In genomic region chr7:118482001-118482400, GRCm38 (mm10) we compare ENCODE assay signal across 26 mouse cellular contexts. TPM values are rescaled to one million over a fixed set of nuclear protein-coding genes. Genes with fewer than 3 reads are reported as not detected.
DNase-seq lines count a peak whose midpoint lies in the region; ATAC-seq and TF ChIP-seq lines count a peak whose summit lies in the region.
"Had no signal": no experiment of that assay in that cellular context is flagged by ENCODE, and none has a peak within 500 bp of the region (broad histone marks: within the 10 kb centered on the region; RNA-seq: fewer than 3 reads in every experiment).

No protein-coding gene starts in this region.

- no peaks in the 10 kb centered on the region for H3K9me3 ChIP-seq in kidney, embryonic 16.5 days (ENCODE audit: low read length)
- no peaks in the 10 kb centered on the region for H3K9me3 ChIP-seq in hindbrain, embryonic 12.5 days (replicated peaks)
- H3K9me3 ChIP-seq: embryonic facial prominence, embryonic 12.5 days; embryonic facial prominence, embryonic 15.5 days; forebrain, embryonic 12.5 days; forebrain, embryonic 15.5 days; G1E; heart, embryonic 13.5 days; hindbrain, embryonic 15.5 days had no signal

- H3K27me3 ChIP-seq in kidney, adult 2 months (replicated peaks; ENCODE audit: control insufficient read depth, insufficient read depth, low read length): no peaks in the 10 kb centered on the region
- H3K27me3 ChIP-seq in kidney, embryonic 16.5 days (ENCODE audit: insufficient read depth, low read length): no peaks in the 10 kb centered on the region
- no peaks in the 10 kb centered on the region for H3K27me3 ChIP-seq in myocyte (ENCODE audit: control insufficient read depth, insufficient read depth, insufficient read length)
- H3K27me3 ChIP-seq in hindbrain, embryonic 12.5 days: no peaks in the 10 kb centered on the region
- H3K27me3 ChIP-seq: embryonic facial prominence, embryonic 12.5 days; embryonic facial prominence, embryonic 15.5 days; forebrain, embryonic 12.5 days; forebrain, embryonic 15.5 days; heart, embryonic 13.5 days; hindbrain, embryonic 15.5 days; Patski had no signal

- peaks cover 15% of the 10 kb centered on the region for H3K79me2 ChIP-seq in myocyte (ENCODE audit: control insufficient read depth, insufficient read depth)

- no peak overlapping the region for H3ac ChIP-seq in myocyte (ENCODE audit: control insufficient read depth, insufficient read length)

- TF ChIP-seq CTCF in kidney, adult 2 months (conservative IDR thresholded peaks at IDR 0.05; ENCODE audit: insufficient read depth, insufficient read length, low read depth, low read length): no peak

- ATAC-seq in kidney, embryonic 16.5 days (ENCODE audit: low FRiP score, low TSS enrichment): no peak
- no peak for ATAC-seq in hindbrain, embryonic 12.5 days (ENCODE audit: low FRiP score)
- ATAC-seq: forebrain, embryonic 15.5 days; intestine, postnatal 0 days had no signal

- no peaks in the 10 kb centered on the region for H3K36me3 ChIP-seq in kidney, adult 2 months (ENCODE audit: control insufficient read depth, insufficient read depth, low read length)
- no peaks in the 10 kb centered on the region for H3K36me3 ChIP-seq in kidney, embryonic 16.5 days (ENCODE audit: insufficient read depth, low read length)
- no peaks in the 10 kb centered on the region for H3K36me3 ChIP-seq in myocyte (ENCODE audit: control insufficient read depth, insufficient read depth)
- H3K36me3 ChIP-seq in hindbrain, embryonic 12.5 days: no peaks in the 10 kb centered on the region
- H3K36me3 ChIP-seq: embryonic facial prominence, embryonic 15.5 days; forebrain, embryonic 12.5 days; forebrain, embryonic 15.5 days; G1E; hindbrain, embryonic 15.5 days had no signal

- WGBS in kidney, adult 2 months: 81% methylated on average over 2 of the region's 2 CpGs
- 94% methylated on average over 2 of the region's 2 CpGs for WGBS in kidney, embryonic 16.5 days
- WGBS in hindbrain, embryonic 12.5 days: 83% methylated on average over 2 of the region's 2 CpGs

- H3K4me1 ChIP-seq in kidney, adult 2 months (ENCODE audit: control insufficient read depth, insufficient read depth, low read length): no peaks in the 10 kb centered on the region
- peaks cover 12% of the 10 kb centered on the region for H3K4me1 ChIP-seq in kidney, embryonic 16.5 days (ENCODE audit: insufficient read depth, low read length)
- H3K4me1 ChIP-seq in brown adipose tissue, adult 24 weeks (ENCODE audit: control insufficient read depth, insufficient read depth, insufficient read length, low read length): peaks cover 11% of the 10 kb centered on the region
- no peaks in the 10 kb centered on the region for H3K4me1 ChIP-seq in hindbrain, embryonic 12.5 days
- H3K4me1 ChIP-seq: forebrain, embryonic 12.5 days; forebrain, embryonic 15.5 days; hindbrain, embryonic 15.5 days had no signal

- no peak overlapping the region for H3K9ac ChIP-seq in kidney, embryonic 16.5 days (replicated peaks; ENCODE audit: low read length)
- no peak overlapping the region for H3K9ac ChIP-seq in hindbrain, embryonic 12.5 days
- H3K9ac ChIP-seq: embryonic facial prominence, embryonic 12.5 days; embryonic facial prominence, embryonic 15.5 days; forebrain, embryonic 12.5 days; forebrain, embryonic 15.5 days; heart, embryonic 13.5 days; hindbrain, embryonic 15.5 days had no signal

- no peak for TF ChIP-seq POLR2A in kidney, adult 2 months (IDR thresholded peaks at IDR 0.05; ENCODE audit: low read depth, low read length)
- TF ChIP-seq POLR2A in myocyte (IDR thresholded peaks at IDR 0.05; ENCODE audit: insufficient read length, low read depth): no peak

- no peak for DNase-seq in kidney, adult 2 months
- no peak for DNase-seq in embryo, embryonic 9.5 days (ENCODE audit: extremely low spot score)
- DNase-seq: adrenal gland, adult 2 months; adrenal gland, postnatal 14 days; cerebellum, adult 18-20 months; cerebellum, adult 9-10 months; cerebellum, postnatal 14 days; gastrocnemius, postnatal 10 days; gastrocnemius, postnatal 36 days; heart, adult 11 months; heart, postnatal 14 days; heart, postnatal 4 days had no signal

- peak overlapping the region; percentile 36; the same call in 1 of the 2 replicates for H3K27ac ChIP-seq in kidney, adult 2 months (ENCODE audit: insufficient read depth, low read depth, low read length)
- no peak overlapping the region for H3K27ac ChIP-seq in kidney, embryonic 16.5 days (ENCODE audit: low read length)
- peak overlapping the region; percentile 49; the same call in 1 of the 2 replicates for H3K27ac ChIP-seq in brown adipose tissue, adult 24 weeks (replicated peaks; ENCODE audit: low read depth, low read length)
- no peak overlapping the region for H3K27ac ChIP-seq in hindbrain, embryonic 12.5 days
- H3K27ac ChIP-seq: embryonic facial prominence, embryonic 12.5 days; embryonic facial prominence, embryonic 15.5 days; forebrain, embryonic 12.5 days; forebrain, embryonic 15.5 days; heart, embryonic 13.5 days; hindbrain, embryonic 15.5 days had no signal

- no peak overlapping the region for H3K4me3 ChIP-seq in kidney, adult 2 months (ENCODE audit: insufficient read depth, low read depth, low read length)
- no peak overlapping the region for H3K4me3 ChIP-seq in kidney, embryonic 16.5 days (ENCODE audit: low read length)
- no peak overlapping the region for H3K4me3 ChIP-seq in brown adipose tissue, adult 24 weeks (ENCODE audit: insufficient read depth, low read depth, low read length)
- no peak overlapping the region for H3K4me3 ChIP-seq in myocyte
- no peak overlapping the region for H3K4me3 ChIP-seq in hindbrain, embryonic 12.5 days
- H3K4me3 ChIP-seq: embryonic facial prominence, embryonic 12.5 days; embryonic facial prominence, embryonic 15.5 days; erythroblast, embryonic 14.5 days; forebrain, embryonic 12.5 days; forebrain, embryonic 15.5 days; heart, embryonic 13.5 days; hindbrain, embryonic 15.5 days had no signal

- no peak overlapping the region for H3K4me2 ChIP-seq in kidney, embryonic 16.5 days (replicated peaks; ENCODE audit: low read depth, low read length)
- H3K4me2 ChIP-seq in myocyte (ENCODE audit: low read depth): peak overlapping the region; percentile 73
- H3K4me2 ChIP-seq in hindbrain, embryonic 12.5 days (replicated peaks): no peak overlapping the region
- H3K4me2 ChIP-seq: embryonic facial prominence, embryonic 12.5 days; embryonic facial prominence, embryonic 15.5 days; forebrain, embryonic 12.5 days; forebrain, embryonic 15.5 days; heart, embryonic 13.5 days; hindbrain, embryonic 15.5 days had no signal

TF ChIP-seq in myocyte, 11 proteins besides CTCF, POLR2A, EP300 and RAD21:
- no peak for TF ChIP-seq REST (IDR thresholded peaks at IDR 0.05; ENCODE audit: insufficient read depth, insufficient read length)
- TF ChIP-seq E2F4 (IDR thresholded peaks at IDR 0.05; ENCODE audit: insufficient read depth): no peak
- TF ChIP-seq MAX (IDR thresholded peaks at IDR 0.05; ENCODE audit: low read depth): no peak
- TF ChIP-seq CEBPB (IDR thresholded peaks at IDR 0.05; ENCODE audit: insufficient read depth, poor library complexity, severe bottlenecking): no peak
- no peak for TF ChIP-seq MYOG (IDR thresholded peaks at IDR 0.05; ENCODE audit: control insufficient read depth in 1 of 3, insufficient read depth in 1 of 3, insufficient read length in 2 of 3, low read depth in 2 of 3)
- no peak for TF ChIP-seq TCF3 (IDR thresholded peaks at IDR 0.05; ENCODE audit: insufficient read length, low read depth)

RNA-seq across cellular contexts. Expression of gene Itpripl2, which starts 9.8 kb away (rescaled TPM):
- 6.9 and 7.9 TPM in 2 replicates for polyA plus RNA-seq in kidney, adult 2 months (2012; rRNA removed)
- 3.8 and 4.7 TPM in 2 replicates for polyA plus RNA-seq in kidney, embryonic 16.5 days (2015; fragmentation: Nextera tagmentation; extraction: Ambion mirVana)
- 7.4 and 7.8 TPM in 2 replicates for polyA plus RNA-seq in brown adipose tissue, adult 24 weeks (2012; ENCODE audit: insufficient read depth, insufficient read length, missing spikeins)
- 10.7 TPM for polyA plus RNA-seq in myocyte (2012; fragmentation: generic; extraction: Trizol)
- 3.4 and 3.9 TPM in 2 replicates for polyA plus RNA-seq in hindbrain, embryonic 12.5 days (2016; fragmentation: Nextera tagmentation; extraction: Ambion mirVana)
- polyA plus RNA-seq: erythroblast, embryonic 14.5 days; G1E had no signal

RNA-seq across cellular contexts. Expression of gene Syt17, which starts 34.0 kb away (rescaled TPM):
- polyA plus RNA-seq in kidney, adult 2 months (2012; rRNA removed): 10.6 and 11.9 TPM in 2 replicates
- polyA plus RNA-seq in kidney, embryonic 16.5 days (2015; fragmentation: Nextera tagmentation; extraction: Ambion mirVana): 12.6 and 13.3 TPM in 2 replicates
- polyA plus RNA-seq in brown adipose tissue, adult 24 weeks (2012; ENCODE audit: insufficient read depth, insufficient read length, missing spikeins): not detected in 2 replicates
- 5.4 TPM for polyA plus RNA-seq in myocyte (2012; fragmentation: generic; extraction: Trizol)
- 6.1 and 6.4 TPM in 2 replicates for polyA plus RNA-seq in hindbrain, embryonic 12.5 days (2016; fragmentation: Nextera tagmentation; extraction: Ambion mirVana)
- polyA plus RNA-seq: G1E had no signal

RNA-seq across cellular contexts. Expression of gene Coq7, which starts 51.2 kb away (rescaled TPM):
- 75.9 and 82.6 TPM in 2 replicates for polyA plus RNA-seq in kidney, adult 2 months (2012; rRNA removed)
- 144 and 158 TPM in 2 replicates for polyA plus RNA-seq in kidney, embryonic 16.5 days (2015; fragmentation: Nextera tagmentation; extraction: Ambion mirVana)
- 172 and 271 TPM in 2 replicates for polyA plus RNA-seq in brown adipose tissue, adult 24 weeks (2012; ENCODE audit: insufficient read depth, insufficient read length, missing spikeins)
- polyA plus RNA-seq in myocyte (2012; fragmentation: generic; extraction: Trizol): 36.2 TPM
- 83.3 and 90.4 TPM in 2 replicates for polyA plus RNA-seq in hindbrain, embryonic 12.5 days (2016; fragmentation: Nextera tagmentation; extraction: Ambion mirVana)

Comparison
In these comparisons a context has a peak if more than half of its experiments do, and no peak if none do; other contexts are left out.
1. H3K27ac ChIP-seq: peak in kidney, adult 2 months (single experiment) and brown adipose tissue, adult 24 weeks (single experiment); none in kidney, embryonic 16.5 days (single experiment) and hindbrain, embryonic 12.5 days (single experiment).